Mouse (Mus musculus): ENCODE measurements around the gene Irf8. TPM values are rescaled to one million over a fixed set of nuclear protein-coding genes. Genes with fewer than 3 reads are reported as not detected.

Gene Irf8
- polyA plus RNA-seq (2015; fragmentation: Nextera tagmentation; extraction: Ambion mirVana), result 12.1 and 25.6 TPM in 2 replicates

GRCm38 (mm10) chr8:120735770-120736481, at the start of gene Irf8:
TSS of gene Irf8 (plus strand) at chr8:120736358.

Other genes starting within 250 kb of the Irf8 start
- gene Gins2, start 147.1 kb upstream of the Irf8 start, polyA plus RNA-seq (2015; fragmentation: Nextera tagmentation; extraction: Ambion mirVana), result 28.7 and 37.4 TPM in 2 replicates
- gene 1190005I06Rik, start 88.7 kb upstream of the Irf8 start, polyA plus RNA-seq (2015; fragmentation: Nextera tagmentation; extraction: Ambion mirVana), result 21.9 and 33.6 TPM in 2 replicates
- 1.2 and 3.7 TPM in 2 replicates for gene Gm27021, start 68.3 kb upstream of the Irf8 start, polyA plus RNA-seq (2015; fragmentation: Nextera tagmentation; extraction: Ambion mirVana)
- 1,454 and 1,533 TPM in 2 replicates for gene Cox4i1, start 68.1 kb upstream of the Irf8 start, polyA plus RNA-seq (2015; fragmentation: Nextera tagmentation; extraction: Ambion mirVana)
- gene Emc8, start 67.8 kb upstream of the Irf8 start, polyA plus RNA-seq (2015; fragmentation: Nextera tagmentation; extraction: Ambion mirVana), result 231 and 258 TPM in 2 replicates